Mouse (Mus musculus) cerebellum, adult 2 months (tissue): ENCODE measurements at regions not wholly inside any gene's neighbourhood (a gene's known extent, or its start where the extent isn't known, plus 50 kb on each side); places are given as distances from the start of the nearest gene placed in this dataset.

Source experiments
- CTCF ChIP-seq: fragments of 200-500 bp; IDR thresholded peaks from 2 replicates; pipeline ENCODE4 v1.5.1; 2011; ENCODE audit warnings: low read depth, mild to moderate bottlenecking, control low read depth, low read length, moderate library complexity, borderline replicate concordance; ENCODE audit not compliant: insufficient read depth
- POLR2A ChIP-seq: fragments of 200-500 bp; IDR thresholded peaks from 2 replicates; pipeline ENCODE4 v1.6.1; 2011; ENCODE audit warnings: low read length, control low read depth, borderline replicate concordance; ENCODE audit not compliant: insufficient read depth

- no peak for TF ChIP-seq POLR2A
- TF ChIP-seq CTCF: no peak
Measured at GRCm38 (mm10) chr3:101701763-101702173, 97.3 kb upstream of the Atp1a1 start.
